Mouse (Mus musculus) gastrocnemius, adult 18-20 months (tissue): ENCODE measurements at regions not wholly inside any gene's neighbourhood (a gene's known extent, or its start where the extent isn't known, plus 50 kb on each side); places are given as distances from the start of the nearest gene placed in this dataset.

Source experiments
- DNase-seq: peaks from one replicate; pipeline ENCODE4 v3.0.0; 2021; ENCODE audit warnings: low spot score

- no peak for DNase-seq
These were observed 192.7 kb upstream of the Egln3 start for GRCm38 (mm10) chr12:54396341-54396740.

- DNase-seq: peak; percentile 26
These were observed 181.7 kb upstream of the Egln3 start for GRCm38 (mm10) chr12:54385401-54385800.

GRCm38 (mm10) chr12:54384116-54384515 lies 180.5 kb upstream of the Egln3 start:
- no peak for DNase-seq

- DNase-seq: no peak
These were observed 179.3 kb upstream of the Egln3 start for GRCm38 (mm10) chr12:54382965-54383364.

DNA sequence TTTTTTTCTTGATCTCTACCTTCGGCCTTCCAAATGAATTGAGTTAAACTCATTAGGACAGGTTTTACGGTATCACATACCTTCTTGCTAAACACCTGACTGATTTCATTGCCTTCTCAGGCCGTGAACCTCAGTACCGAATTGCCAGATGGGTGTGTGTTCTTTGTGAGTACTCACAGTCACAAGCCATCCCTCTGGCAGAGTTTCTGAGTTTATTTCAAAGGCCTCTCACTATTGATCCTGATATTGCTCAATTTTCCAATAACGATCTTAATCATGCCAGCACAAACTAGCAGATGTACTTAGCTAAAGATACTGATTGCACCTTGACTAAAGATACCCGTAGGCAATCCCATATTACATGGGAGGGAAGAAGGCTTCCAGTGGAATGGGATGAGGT lies 178.4 kb upstream of the Egln3 start:
- no peak for DNase-seq

- no peak for DNase-seq
These were observed 176.7 kb upstream of the Egln3 start for GRCm38 (mm10) chr12:54380322-54380721.

- no peak for DNase-seq
These were observed 174.9 kb upstream of the Egln3 start for GRCm38 (mm10) chr12:54378576-54378975.

GRCm38 (mm10) chr12:54374060-54374459 lies 170.4 kb upstream of the Egln3 start:
- DNase-seq: no peak

DNA sequence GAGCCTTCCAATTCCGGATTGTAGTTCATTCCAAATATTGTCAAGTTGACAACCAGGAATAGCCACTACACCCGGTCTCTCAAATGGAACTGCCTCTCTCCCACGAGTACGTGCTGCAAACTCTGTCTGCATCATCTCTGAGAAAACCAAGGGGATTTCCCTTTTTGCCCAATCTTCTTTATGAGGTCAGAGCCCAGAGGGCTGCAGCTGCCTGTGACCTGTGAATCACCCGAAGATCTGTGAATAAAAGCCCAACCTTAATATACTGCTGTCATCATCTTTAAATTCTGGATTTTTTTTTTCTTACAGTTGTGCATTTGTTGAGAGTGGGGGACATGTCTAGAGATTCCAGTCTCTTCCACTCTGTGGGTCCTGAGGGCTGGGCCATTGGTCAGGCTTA lies 165.6 kb upstream of the Egln3 start:
- DNase-seq: peak; percentile 3

- DNase-seq: no peak
These were observed 160.9 kb upstream of the Egln3 start for GRCm38 (mm10) chr12:54364381-54365095.

DNA sequence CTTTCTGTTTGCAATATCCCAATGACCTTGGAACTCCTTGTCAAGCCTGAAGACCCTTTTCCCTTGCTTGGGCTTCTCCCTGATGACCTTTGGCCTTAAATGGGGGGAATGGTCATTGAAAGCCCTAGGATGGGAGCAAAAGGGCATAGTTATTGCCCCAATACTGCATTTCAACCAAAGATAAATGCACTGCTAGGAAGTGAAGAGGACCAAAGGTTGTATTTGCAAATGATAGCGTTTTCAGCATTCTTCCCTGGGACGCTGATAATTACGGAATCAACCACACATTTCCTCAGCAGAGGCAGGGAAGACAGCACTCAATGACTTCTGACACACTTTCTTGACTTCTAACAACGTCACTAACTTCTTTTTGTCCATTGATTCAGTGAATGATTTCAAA lies 158.1 kb upstream of the Egln3 start:
- DNase-seq: no peak

DNA sequence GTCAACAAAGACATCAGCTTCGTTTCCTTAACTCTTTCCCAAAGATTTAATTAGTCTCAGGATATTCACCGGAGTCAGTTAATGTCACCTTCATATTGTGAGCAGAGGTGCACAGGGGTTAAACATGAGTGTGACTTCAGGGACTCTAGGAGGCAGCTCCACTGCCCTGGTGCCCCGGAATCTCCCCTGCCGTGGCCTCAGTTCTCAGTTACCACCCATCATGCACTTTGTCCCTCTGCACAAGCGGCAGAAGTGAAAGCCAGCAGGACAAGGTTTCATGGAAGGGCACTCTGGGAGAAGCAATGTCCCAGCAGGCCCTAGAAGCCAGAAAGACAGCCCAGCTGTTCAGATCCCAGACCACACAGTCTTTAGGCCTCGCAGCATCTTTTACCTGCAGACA lies 150.5 kb upstream of the Egln3 start:
- DNase-seq: no peak

- DNase-seq: no peak
These were observed 150.0 kb upstream of the Egln3 start for GRCm38 (mm10) chr12:54353694-54354093.

GRCm38 (mm10) chr12:54352963-54353606 lies 149.4 kb upstream of the Egln3 start:
- no peak for DNase-seq

DNA sequence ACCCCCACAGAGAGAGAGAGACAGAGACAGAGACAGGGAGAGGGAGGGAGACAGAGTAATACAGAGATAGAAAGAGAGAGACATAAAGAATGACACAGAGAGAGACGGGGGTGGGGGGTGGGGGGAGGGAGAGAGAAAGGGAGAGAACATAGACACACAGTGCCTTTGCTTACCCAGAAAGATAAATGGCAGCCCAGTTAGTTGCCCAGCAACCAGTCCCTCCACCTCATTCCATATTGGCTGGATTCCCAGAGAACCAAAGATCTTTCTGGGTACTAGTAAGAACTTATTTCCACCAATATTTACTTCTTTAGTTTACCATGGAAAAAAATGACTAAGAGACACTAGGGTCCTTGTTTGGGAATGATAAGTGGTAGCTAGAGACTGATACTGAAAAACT lies 146.6 kb upstream of the Egln3 start:
- DNase-seq: no peak

GRCm38 (mm10) chr12:54349403-54349802 lies 145.7 kb upstream of the Egln3 start:
- DNase-seq: no peak

GRCm38 (mm10) chr12:54343493-54343892 lies 139.8 kb upstream of the Egln3 start:
- no peak for DNase-seq

GRCm38 (mm10) chr12:54335509-54335908 lies 131.8 kb upstream of the Egln3 start:
- DNase-seq: no peak

- no peak for DNase-seq
These were observed 131.0 kb upstream of the Egln3 start for GRCm38 (mm10) chr12:54334491-54335132.

- no peak for DNase-seq
These were observed 130.1 kb upstream of the Egln3 start for GRCm38 (mm10) chr12:54333632-54334321.

DNA sequence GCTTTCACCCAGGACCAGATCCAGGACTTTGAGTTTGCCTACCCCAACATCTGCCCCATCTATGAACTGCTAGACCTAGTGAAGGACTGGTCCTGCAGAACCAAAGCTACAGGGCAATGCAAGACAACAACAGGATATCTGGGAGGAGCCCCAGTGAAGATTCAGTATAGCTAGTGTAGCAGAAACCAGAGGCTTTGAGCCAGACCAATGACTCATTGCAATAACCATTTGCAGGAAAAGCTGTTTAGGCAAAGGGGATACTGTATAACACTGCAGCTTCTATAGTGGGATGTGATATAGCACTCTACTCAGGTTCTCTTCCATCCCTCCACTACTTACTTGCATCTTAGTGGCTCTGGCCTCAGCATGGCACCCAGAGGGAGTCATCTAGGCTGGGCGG lies 123.8 kb upstream of the Egln3 start:
- no peak for DNase-seq

DNA sequence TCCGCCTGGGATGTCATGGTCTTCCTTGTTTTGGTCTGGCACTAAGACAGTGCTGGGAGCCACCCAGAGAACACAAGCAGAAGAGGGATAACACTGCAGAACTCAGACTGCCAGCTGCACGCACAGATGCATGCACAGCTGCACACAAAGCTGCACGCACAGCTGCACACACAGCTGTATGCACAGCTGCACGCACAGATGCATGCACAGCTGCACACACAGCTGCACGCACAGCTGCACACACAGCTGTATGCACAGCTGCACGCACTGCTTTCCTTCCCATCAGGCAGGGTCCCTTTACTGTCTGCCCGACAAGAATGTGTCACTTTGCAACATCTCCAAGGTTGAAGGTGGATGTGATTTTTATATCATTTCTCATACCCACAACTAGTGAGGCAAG lies 122.9 kb upstream of the Egln3 start:
- no peak for DNase-seq
